Mouse (Mus musculus): ENCODE measurements around the gene Gm7694.

GRCm38 (mm10) chr1:170303103-170303502 lies 3.0 kb downstream of the Gm7694 start:
- TF ChIP-seq EP300 (IDR thresholded peaks at IDR 0.05) (no peak), CTCF (IDR thresholded peaks at IDR 0.05) (no peak)

All from lung, postnatal 0 days (tissue).